Mouse (Mus musculus) megakaryocyte, embryonic 14.5 days (primary cell): ENCODE data around the gene Hist1h4i.

Experiments
- FLI1 ChIP-seq: IDR thresholded peaks from 2 replicates; pipeline ENCODE4 v1.6.1; 2012; ENCODE audit warnings: low read length, inconsistent platforms, mixed read lengths
- GATA1 ChIP-seq: IDR thresholded peaks from 3 replicates; pipeline ENCODE4 v1.6.1; 2012; ENCODE audit warnings: mixed read lengths, low read length, inconsistent platforms, borderline replicate concordance

DNA sequence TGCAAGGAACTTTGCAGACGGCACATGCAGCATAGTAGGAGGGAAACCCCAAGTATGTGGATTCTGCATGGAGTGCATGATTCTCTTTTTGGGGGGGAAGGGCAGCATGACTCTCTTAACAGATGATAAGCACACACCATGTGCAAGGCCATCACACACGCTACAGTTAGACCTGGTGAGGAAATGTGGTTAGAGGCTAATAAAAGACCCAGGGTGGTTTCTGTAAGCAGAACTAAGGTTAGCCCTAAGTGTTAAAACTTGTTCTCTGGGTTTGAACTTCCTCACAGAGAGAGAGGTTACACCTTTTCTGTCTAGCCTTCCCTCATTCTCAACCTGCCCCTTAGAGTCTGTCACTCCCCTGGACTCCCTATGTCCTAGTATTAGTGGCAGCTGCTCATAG lies 39.8 kb downstream of the Hist1h4i start:
- TF ChIP-seq GATA1 (no peak), FLI1 (no peak)
